Mouse (Mus musculus): ENCODE measurements around the gene Sh3pxd2a.

Sh3pxd2a gene

GRCm38 (mm10) chr19:47354456-47354855, 109.7 kb downstream of the Sh3pxd2a start:
- in situ Hi-C loops (cut with MboI, MseI), result loop anchor here in 1 of 2 experiments (10.0 kb wide), 1 partner anchor 310 kb away; no protein-coding TSS in a partner anchor

GRCm38 (mm10) chr19:47349043-47349442, 115.2 kb downstream of the Sh3pxd2a start:
- in situ Hi-C loops (cut with MboI, MseI), result loop anchor here in 1 of 2 experiments (5.0 kb wide), 1 partner anchor 48 kb away; no protein-coding TSS in a partner anchor

GRCm38 (mm10) chr19:47348395-47349016, 115.7 kb downstream of the Sh3pxd2a start:
- in situ Hi-C loops (cut with MboI, MseI), result loop anchor here in 1 of 2 experiments (5.0 kb wide), 1 partner anchor 49 kb away; no protein-coding TSS in a partner anchor

GRCm38 (mm10) chr19:47347021-47347643, 117.1 kb downstream of the Sh3pxd2a start:
- in situ Hi-C loops (cut with MboI, MseI), result loop anchor here in 1 of 2 experiments (5.0 kb wide), 1 partner anchor 50 kb away; no protein-coding TSS in a partner anchor

GRCm38 (mm10) chr19:47346606-47347005, 117.6 kb downstream of the Sh3pxd2a start:
- in situ Hi-C loops (cut with MboI, MseI), result loop anchor here in 1 of 2 experiments (5.0 kb wide), 1 partner anchor 51 kb away; no protein-coding TSS in a partner anchor

GRCm38 (mm10) chr19:47345851-47346568, 118.2 kb downstream of the Sh3pxd2a start:
- in situ Hi-C loops (cut with MboI, MseI), result loop anchor here in 1 of 2 experiments (5.0 kb wide), 1 partner anchor 51 kb away; no protein-coding TSS in a partner anchor

- in situ Hi-C loops (cut with MboI, MseI), result no loop called here
Observed at GRCm38 (mm10) chr19:47343422-47343821, 120.8 kb downstream of the Sh3pxd2a start.

- in situ Hi-C loops (cut with MboI, MseI), result no loop called here
Observed at GRCm38 (mm10) chr19:47339165-47339564, 125.0 kb downstream of the Sh3pxd2a start.

GRCm38 (mm10) chr19:47338396-47339164, 125.6 kb downstream of the Sh3pxd2a start:
- in situ Hi-C loops (cut with MboI, MseI), result no loop called here

- in situ Hi-C loops (cut with MboI, MseI), result no loop called here
Observed at GRCm38 (mm10) chr19:47337743-47338142, 126.5 kb downstream of the Sh3pxd2a start.

GRCm38 (mm10) chr19:47337191-47337590, 127.0 kb downstream of the Sh3pxd2a start:
- in situ Hi-C loops (cut with MboI, MseI), result no loop called here

- in situ Hi-C loops (cut with MboI, MseI), result no loop called here
Observed at GRCm38 (mm10) chr19:47335262-47335661, 128.9 kb downstream of the Sh3pxd2a start.

- in situ Hi-C loops (cut with MboI, MseI), result loop anchor here in 1 of 2 experiments (5.0 kb wide), 1 partner anchor 67 kb away; no protein-coding TSS in a partner anchor
Observed at GRCm38 (mm10) chr19:47334713-47335112, 129.5 kb downstream of the Sh3pxd2a start.

- in situ Hi-C loops (cut with MboI, MseI), result loop anchor here in 1 of 2 experiments (5.0 kb wide), 1 partner anchor 63 kb away; no protein-coding TSS in a partner anchor
Observed at GRCm38 (mm10) chr19:47330743-47331227, 133.4 kb downstream of the Sh3pxd2a start.

- in situ Hi-C loops (cut with MboI, MseI), result no loop called here
Observed at GRCm38 (mm10) chr19:47329102-47329501, 135.1 kb downstream of the Sh3pxd2a start.

GRCm38 (mm10) chr19:47327896-47328882, 136.0 kb downstream of the Sh3pxd2a start:
- in situ Hi-C loops (cut with MboI, MseI), result no loop called here

- in situ Hi-C loops (cut with MboI, MseI), result no loop called here
Observed at GRCm38 (mm10) chr19:47325881-47326280, 138.3 kb downstream of the Sh3pxd2a start.

GRCm38 (mm10) chr19:47323096-47323849, 140.9 kb downstream of the Sh3pxd2a start:
- in situ Hi-C loops (cut with MboI, MseI), result no loop called here

- in situ Hi-C loops (cut with MboI, MseI), result no loop called here
Observed at GRCm38 (mm10) chr19:47320331-47320668, 143.9 kb downstream of the Sh3pxd2a start.

Data from T-helper 17 cell (primary cell).